Mouse (Mus musculus) thymus, adult 2 months (tissue): ENCODE data around the gene Ino80d.

Experiments used
- CTCF ChIP-seq: fragments of 200-500 bp; IDR thresholded peaks from 2 replicates; pipeline ENCODE4 v1.5.1; 2012; ENCODE audit warnings: mild to moderate bottlenecking, control low read depth, low read length, moderate library complexity, borderline replicate concordance; ENCODE audit not compliant: control insufficient read depth, poor library complexity, insufficient read depth; ENCODE audit errors: extremely low read depth
- POLR2A ChIP-seq: fragments of 200-500 bp; IDR thresholded peaks from 2 replicates; pipeline ENCODE4 v1.6.1; 2012; ENCODE audit warnings: mild to moderate bottlenecking, low read length, control low read depth, moderate library complexity; ENCODE audit not compliant: control insufficient read depth, poor library complexity, insufficient read depth; ENCODE audit errors: extremely low read depth

DNA sequence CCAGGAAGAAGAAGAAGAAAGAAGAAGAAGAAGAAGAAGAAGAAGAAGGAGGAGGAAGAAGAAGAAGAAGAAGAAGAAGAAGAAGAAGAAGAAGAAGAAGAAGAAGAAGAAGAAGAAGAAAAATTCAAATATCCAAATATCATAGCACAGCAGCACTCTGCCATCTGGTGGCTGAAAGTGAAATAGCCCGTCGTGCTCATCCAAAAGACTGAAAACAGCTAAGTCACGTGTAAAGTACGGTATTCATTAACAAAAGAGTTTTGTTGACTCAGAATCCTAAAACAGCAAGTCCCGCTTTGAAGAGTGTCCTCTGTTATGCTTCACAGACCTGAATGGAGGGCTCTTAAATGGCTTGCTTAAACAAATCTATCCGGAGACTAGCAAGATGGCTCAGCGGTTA lies 128.2 kb downstream of the Ino80d start:
- TF ChIP-seq POLR2A: no peak
- TF ChIP-seq CTCF: no peak
